Mouse (Mus musculus) liver, postnatal 0 days (tissue): Measurements from ENCODE around the gene Hoxa1.

Experiments
- CTCF ChIP-seq: sonication (generic); IDR thresholded peaks from 2 replicates; pipeline ENCODE4 v1.5.1; 2016; ENCODE audit warnings: antibody characterized with exemption, low read depth
- EP300 ChIP-seq: IDR thresholded peaks from 2 replicates; pipeline ENCODE4 v1.6.1; 2016; ENCODE audit warnings: antibody characterized with exemption, low read depth, mild to moderate bottlenecking

DNA sequence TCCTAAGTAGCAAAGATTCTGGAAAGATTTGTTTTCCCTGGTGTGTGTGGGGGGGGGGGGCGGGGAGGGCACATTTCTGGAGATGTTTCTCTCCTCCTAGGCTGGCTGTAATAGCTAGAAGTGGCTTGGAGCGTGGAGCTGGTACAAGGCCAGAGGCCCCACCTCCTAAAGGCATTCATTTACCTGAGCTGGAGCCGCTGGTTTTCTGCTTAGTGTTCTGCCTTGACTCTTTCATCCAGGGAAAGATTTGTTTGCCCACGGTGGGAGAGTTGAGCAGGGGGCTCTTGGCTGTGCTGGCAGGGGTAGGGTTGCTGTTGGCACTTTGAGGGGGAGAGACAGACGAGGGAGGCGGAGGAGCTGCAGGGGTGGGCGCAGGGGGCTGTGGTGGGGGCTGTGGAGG is 13.8 kb upstream of the Hoxa1 start:
- TF ChIP-seq CTCF (no peak), EP300 (no peak)
